Mouse (Mus musculus) megakaryocyte, embryonic 14.5 days (primary cell): ENCODE measurements around the gene Neurog2.

Experiments
- FLI1 ChIP-seq: IDR thresholded peaks from 2 replicates; pipeline ENCODE4 v1.6.1; 2012; ENCODE audit warnings: low read length, inconsistent platforms, mixed read lengths
- GATA1 ChIP-seq: IDR thresholded peaks from 3 replicates; pipeline ENCODE4 v1.6.1; 2012; ENCODE audit warnings: mixed read lengths, low read length, inconsistent platforms, borderline replicate concordance

- TF ChIP-seq GATA1 (no peak), FLI1 (no peak)
Observed at GRCm38 (mm10) chr3:127626524-127626923, 6.4 kb upstream of the Neurog2 start.
